Mouse (Mus musculus) erythroblast, embryonic 14.5 days (primary cell): Measurements from ENCODE around the gene Nmt2.

Experiments used
- GATA1 ChIP-seq: IDR thresholded peaks from 2 replicates; pipeline ENCODE4 v1.6.1; 2012; ENCODE audit warnings: low read length, inconsistent platforms, mixed read lengths
- TAL1 ChIP-seq: IDR thresholded peaks from 3 replicates; pipeline ENCODE4 v1.6.1; 2012; ENCODE audit warnings: low read length, inconsistent platforms, mixed read lengths

- TF ChIP-seq GATA1 (no peak), TAL1 (no peak)
Observed at GRCm38 (mm10) chr2:3356311-3356710, 72.3 kb downstream of the Nmt2 start.
